Mouse (Mus musculus) hindbrain, embryonic 10.5 days (tissue): ENCODE measurements at regions not wholly inside any gene's neighbourhood (a gene's known extent, or its start where the extent isn't known, plus 50 kb on each side); places are given as distances from the start of the nearest gene placed in this dataset.

Source experiments
- DNase-seq: peaks from one replicate; pipeline ENCODE4 v3.0.0-alpha.2; 2017; ENCODE audit warnings: low spot score
- H3K27ac ChIP-seq: fragments of 300-500 bp; sonication (generic); 2 replicates; pipeline ENCODE4 v1.5.1; 2016; ENCODE audit warnings: mild to moderate bottlenecking, moderate library complexity
- H3K27me3 ChIP-seq: fragments of 300-500 bp; sonication (generic); 2 replicates; pipeline ENCODE4 v1.6.1; 2016; ENCODE audit warnings: mild to moderate bottlenecking; ENCODE audit not compliant: poor library complexity, insufficient read depth, severe bottlenecking
- H3K36me3 ChIP-seq: fragments of 300-500 bp; sonication (generic); 2 replicates; pipeline ENCODE4 v1.6.1; 2016; ENCODE audit warnings: mild to moderate bottlenecking, moderate library complexity
- H3K4me1 ChIP-seq: fragments of 300-500 bp; sonication (generic); replicated peaks from 2 replicates; pipeline ENCODE4 v1.6.1; 2016; ENCODE audit warnings: mild to moderate bottlenecking
- H3K4me3 ChIP-seq: fragments of 300-500 bp; sonication (generic); 2 replicates; pipeline ENCODE4 v1.5.1; 2016; ENCODE audit warnings: mild to moderate bottlenecking, moderate library complexity
- H3K9me3 ChIP-seq: fragments of 300-500 bp; sonication (generic); 2 replicates; pipeline ENCODE4 v1.6.1; 2016; ENCODE audit warnings: mild to moderate bottlenecking, moderate library complexity
- WGBS: fragments of 180-500 bp; shearing (Covaris S2); methylation state at CpG from one replicate; pipeline ENCODE4 v1.1.7; 2016; 5-methylcytosine and 5-hydroxymethylcytosine counted together

DNA sequence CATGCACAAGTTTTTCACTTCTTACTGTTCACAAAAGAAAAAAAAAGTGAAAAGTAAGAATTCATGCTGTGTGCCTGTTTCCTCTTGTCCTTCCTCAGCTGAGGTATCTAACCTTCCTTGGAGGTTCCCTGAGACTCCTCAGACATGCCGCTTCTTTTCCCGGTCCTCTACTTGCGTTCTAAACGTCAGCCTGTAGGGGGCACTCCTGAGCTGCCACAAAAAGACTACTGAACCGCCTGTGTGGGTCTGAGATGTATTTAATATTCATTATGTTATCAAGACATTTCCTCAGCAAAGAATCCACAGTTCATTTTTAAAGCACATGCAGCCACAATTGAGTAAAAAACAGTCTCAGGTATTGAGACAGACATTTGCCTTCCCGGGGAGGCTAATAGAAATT, 554.6 kb downstream of the Plcl1 start:
- Histone ChIP-seq H3K9me3 (no peaks in the 10 kb centered on the region), H3K36me3 (no peaks in the 10 kb centered on the region), H3K4me1 (no peaks in the 10 kb centered on the region), H3K27me3 (no peaks in the 10 kb centered on the region), H3K27ac (no peak overlapping the region), H3K4me3 (no peak overlapping the region)
- peak; percentile 79 for DNase-seq
- 23% methylated on average over 6 of the region's 6 CpGs for WGBS

DNA sequence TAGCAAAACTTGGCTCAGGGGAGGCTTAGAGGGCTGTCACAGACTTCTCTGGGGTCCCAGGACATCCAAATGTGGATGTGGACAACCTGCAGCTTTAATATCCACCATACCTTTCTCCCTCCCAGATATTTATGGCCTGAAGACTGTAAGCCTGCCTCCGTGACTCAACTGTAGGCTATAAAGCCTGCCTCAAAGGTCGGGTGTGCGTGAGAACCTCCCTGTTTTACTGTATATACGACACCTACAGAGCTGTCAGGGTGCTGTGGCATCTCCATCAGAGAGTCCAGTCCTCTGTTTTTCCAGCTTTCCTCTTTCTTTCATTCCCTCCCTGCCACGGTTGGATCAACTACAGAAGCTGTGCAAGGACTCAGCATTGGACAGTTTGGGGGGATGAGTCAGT, 558.1 kb downstream of the Plcl1 start:
- no peak overlapping the region for H3K27ac ChIP-seq
- no peaks in the 10 kb centered on the region for H3K4me1 ChIP-seq
- no peak for DNase-seq
- no peak overlapping the region for H3K4me3 ChIP-seq
- no peaks in the 10 kb centered on the region for H3K36me3 ChIP-seq
- 86% methylated on average over 5 of the region's 5 CpGs for WGBS
- H3K9me3 ChIP-seq, result no peaks in the 10 kb centered on the region
- no peaks in the 10 kb centered on the region for H3K27me3 ChIP-seq

DNA sequence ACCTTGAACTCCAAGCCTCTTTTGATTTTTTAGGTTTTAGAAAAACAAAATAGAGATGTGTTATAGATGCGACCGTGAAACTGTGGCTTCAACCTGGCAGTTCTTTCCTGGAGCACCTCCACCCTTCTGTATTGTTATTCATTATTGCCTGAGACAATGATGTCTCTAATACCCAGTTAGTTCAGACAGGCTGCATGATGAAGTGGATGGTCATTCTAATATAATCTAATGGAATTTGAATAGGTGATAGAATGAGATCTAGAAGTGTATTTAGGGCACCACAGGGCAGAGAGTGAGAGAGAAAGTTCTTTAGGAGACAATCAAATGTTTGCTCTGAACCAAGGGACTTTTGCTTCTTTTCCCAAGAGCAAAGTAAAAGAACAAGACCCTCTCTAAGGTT, 560.6 kb downstream of the Plcl1 start:
- DNase-seq, result no peak
- H3K4me1 ChIP-seq, result no peaks in the 10 kb centered on the region
- no peaks in the 10 kb centered on the region for H3K36me3 ChIP-seq
- no peak overlapping the region for H3K4me3 ChIP-seq
- H3K27me3 ChIP-seq, result no peaks in the 10 kb centered on the region
- 82% methylated on average over 2 of the region's 2 CpGs for WGBS
- H3K27ac ChIP-seq, result no peak overlapping the region
- H3K9me3 ChIP-seq, result no peaks in the 10 kb centered on the region

DNA sequence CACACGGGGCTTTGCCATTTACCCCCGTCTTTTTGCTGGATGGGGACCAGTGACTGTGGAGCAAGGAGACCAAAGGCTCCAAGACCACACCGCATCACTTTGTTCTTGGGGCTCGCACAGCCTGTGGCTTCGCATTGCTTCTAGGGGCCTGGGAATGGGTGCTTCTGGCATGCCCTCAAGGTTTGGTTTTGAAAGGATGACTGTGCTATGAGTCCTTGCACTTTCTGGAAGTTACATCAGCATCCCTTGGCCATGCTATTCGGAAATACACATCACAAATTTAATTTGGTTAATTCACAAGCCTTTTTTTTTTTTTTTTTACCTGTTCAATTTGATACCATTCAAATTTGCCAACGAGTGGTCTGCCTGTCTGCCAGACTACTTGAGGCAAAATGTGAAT, 562.1 kb downstream of the Plcl1 start:
- no peaks in the 10 kb centered on the region for H3K27me3 ChIP-seq
- H3K36me3 ChIP-seq, result no peaks in the 10 kb centered on the region
- 96% methylated on average over 7 of the region's 7 CpGs for WGBS
- DNase-seq, result no peak
- no peak overlapping the region for H3K27ac ChIP-seq
- no peak overlapping the region for H3K4me3 ChIP-seq
- no peaks in the 10 kb centered on the region for H3K4me1 ChIP-seq
- no peaks in the 10 kb centered on the region for H3K9me3 ChIP-seq

DNA sequence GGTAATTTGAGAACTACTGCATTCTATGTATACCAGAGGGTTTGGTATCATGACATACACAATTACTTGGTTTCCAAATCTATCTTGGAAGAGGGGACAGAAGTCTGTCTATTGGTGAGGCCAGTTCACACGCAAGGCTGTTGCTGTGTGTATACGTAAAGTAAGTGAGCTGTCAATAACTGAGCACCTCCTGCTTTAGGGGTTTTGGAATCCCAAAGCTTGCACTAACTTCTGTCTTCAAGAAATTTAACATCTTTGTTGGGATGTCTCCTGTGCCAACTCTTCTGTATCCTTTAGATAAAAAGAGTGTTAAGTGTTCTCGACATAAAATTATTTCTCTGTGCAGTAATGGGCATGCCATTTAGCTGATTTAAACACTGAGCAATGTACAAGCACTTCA, 572.1 kb downstream of the Plcl1 start:
- H3K27ac ChIP-seq, result no peak overlapping the region
- DNase-seq, result no peak
- no peak overlapping the region for H3K4me3 ChIP-seq
- no peaks in the 10 kb centered on the region for H3K4me1 ChIP-seq
- no peaks in the 10 kb centered on the region for H3K9me3 ChIP-seq
- no peaks in the 10 kb centered on the region for H3K27me3 ChIP-seq
- 95% methylated on average over 3 of the region's 3 CpGs for WGBS
- H3K36me3 ChIP-seq, result no peaks in the 10 kb centered on the region

DNA sequence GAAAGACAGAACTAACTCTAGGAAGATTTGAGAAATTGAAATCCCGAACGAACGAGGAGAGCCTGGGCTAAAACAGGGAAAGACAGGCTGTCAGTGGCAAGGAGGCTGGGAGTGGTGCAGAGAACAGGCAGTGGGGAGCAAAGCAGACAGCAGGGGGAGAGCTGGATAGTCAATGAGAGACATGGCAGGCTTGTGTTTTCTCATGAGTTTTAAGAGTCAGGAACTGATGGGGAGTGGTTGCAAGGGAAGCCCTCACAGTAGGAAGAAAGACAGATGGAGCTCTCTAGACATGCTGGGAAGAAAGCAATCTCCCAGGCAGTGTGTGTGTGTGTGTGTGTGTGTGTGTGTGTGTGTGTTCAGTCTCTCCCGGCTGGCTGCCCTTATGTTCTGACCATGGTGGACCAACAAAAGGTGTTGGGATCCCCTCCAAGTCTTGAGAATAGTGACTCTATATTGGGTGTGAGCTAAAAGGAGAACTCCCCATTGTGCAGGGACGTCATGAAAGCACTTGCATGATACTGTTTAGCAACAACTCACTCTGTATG, 577.9 kb downstream of the Plcl1 start:
- no peaks in the 10 kb centered on the region for H3K36me3 ChIP-seq
- H3K27me3 ChIP-seq, result no peaks in the 10 kb centered on the region
- no peak for DNase-seq
- no peaks in the 10 kb centered on the region for H3K4me1 ChIP-seq
- H3K9me3 ChIP-seq, result no peaks in the 10 kb centered on the region
- WGBS, result 73% methylated on average over 5 of the region's 5 CpGs
- H3K27ac ChIP-seq, result no peak overlapping the region
- H3K4me3 ChIP-seq, result no peak overlapping the region

DNA sequence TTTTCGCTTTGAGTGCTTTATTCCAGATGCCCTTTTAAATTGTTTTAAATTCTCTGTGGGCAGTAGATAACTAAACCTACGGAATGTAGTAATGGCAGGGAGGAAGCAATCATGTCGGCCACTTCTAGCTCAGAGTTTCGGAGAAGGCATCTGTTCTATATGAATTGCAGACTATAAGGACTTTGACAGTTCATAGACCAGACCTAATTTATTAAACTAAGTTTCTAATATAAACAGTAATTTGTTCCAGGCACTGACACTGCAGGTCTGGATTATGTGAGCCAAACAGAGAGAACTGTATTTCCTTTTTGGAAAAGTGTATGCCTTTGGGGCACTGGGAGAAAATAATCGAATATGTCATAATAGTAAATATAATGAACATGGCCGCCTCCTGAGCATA, 591.4 kb downstream of the Plcl1 start:
- H3K9me3 ChIP-seq, result no peaks in the 10 kb centered on the region
- DNase-seq, result no peak
- WGBS, result 92% methylated on average over 6 of the region's 6 CpGs

More for the DNA sequence above, 591.4 kb downstream of the Plcl1 start:
- Histone ChIP-seq H3K27ac (no peak overlapping the region), H3K27me3 (no peaks in the 10 kb centered on the region), H3K4me1 (no peaks in the 10 kb centered on the region), H3K36me3 (no peaks in the 10 kb centered on the region), H3K4me3 (no peak overlapping the region)
